Mouse (Mus musculus) megakaryocyte, adult 5-6 weeks (primary cell): ENCODE results near the gene Ddx10. TPM values are rescaled to one million over a fixed set of nuclear protein-coding genes. Genes with fewer than 3 reads are reported as not detected.
"Not testable (repeated sequence)": the region's sequence is repeated elsewhere in the genome, so short reads cannot be mapped to it uniquely, and the experiment has no call there.

Source experiments
- ATAC-seq: 2 replicates; pipeline ENCODE4 v1.8.0; 2016; ENCODE audit warnings: mild to moderate bottlenecking, inconsistent platforms; ENCODE audit not compliant: poor library complexity, severe bottlenecking
- total RNA-seq, 2 experiments: library from RNA; stranded (forward) in 1 of 2; stranded (reverse) in 1 of 2; fragments of 153-499, 151-499 nt in 1 of 2; fragments of 221-1000, 200-1000 nt in 1 of 2; gene quantifications; 2 replicates each; pipeline versions ENCODE4 v1.2.3 to v1.2.4; 2015 to 2017

Gene Ddx10
- total RNA-seq, 2 experiments from 2014 or later, result 24.7 to 28.8 TPM

DNA sequence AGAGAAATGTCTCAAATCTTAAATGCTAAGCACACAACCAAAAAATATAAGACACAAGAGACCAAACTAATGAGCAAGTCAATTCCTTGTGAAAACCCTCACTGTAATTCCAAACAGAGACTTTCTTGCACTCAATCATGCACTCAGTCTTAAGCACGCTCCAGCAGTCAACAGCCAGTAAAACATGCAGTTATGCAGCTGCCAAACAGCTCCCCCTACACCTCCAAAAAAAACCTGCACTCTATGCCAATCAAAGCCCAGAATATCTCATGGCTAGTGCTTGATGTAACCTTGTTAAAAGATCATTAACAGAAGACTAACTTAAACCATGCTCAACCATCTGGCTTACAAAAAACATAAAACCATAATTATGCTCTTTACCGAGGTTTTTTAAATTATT, 74.6 kb downstream of the Ddx10 start:
- ATAC-seq, result no peak

DNA sequence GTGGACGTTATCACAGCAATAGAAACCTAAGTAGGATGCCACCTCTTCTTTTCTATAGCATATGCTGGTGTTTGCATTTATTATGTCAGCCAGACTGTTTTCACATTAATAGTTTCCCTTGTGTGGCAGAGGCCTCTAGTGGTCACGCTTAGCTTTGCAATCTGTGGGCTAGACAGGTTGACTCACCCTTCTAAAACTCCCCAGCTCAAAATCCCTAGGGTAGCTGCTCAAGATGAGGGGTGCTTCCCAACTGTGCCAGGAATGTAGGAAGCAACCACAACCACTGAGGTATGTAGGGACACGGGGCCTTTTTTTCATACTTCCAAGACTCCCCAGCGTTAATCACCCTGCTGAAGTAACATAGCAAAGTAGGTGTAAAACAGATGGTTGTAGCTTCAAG, 103.6 kb downstream of the Ddx10 start:
- ATAC-seq, result peak; percentile 38; the same call in 1 of the 2 replicates

DNA sequence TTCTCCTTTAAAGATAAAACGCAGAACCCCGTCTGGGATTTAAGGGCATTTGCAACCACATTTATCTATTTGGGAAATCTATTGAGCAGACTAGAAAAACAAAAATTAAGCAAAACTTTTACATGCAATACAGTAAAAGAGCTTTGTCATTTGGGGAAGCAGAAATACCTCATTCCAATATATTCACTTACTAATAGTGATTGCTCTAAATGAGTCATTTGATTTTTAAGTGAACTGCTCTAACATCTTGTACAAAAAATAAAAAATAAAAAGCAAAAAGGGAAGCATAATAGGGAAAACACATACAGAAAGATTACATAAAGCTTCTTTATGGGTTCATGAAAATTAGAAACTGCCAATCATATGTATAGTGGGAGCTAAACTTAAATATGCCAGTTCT, 104.3 kb downstream of the Ddx10 start:
- no peak for ATAC-seq

DNA sequence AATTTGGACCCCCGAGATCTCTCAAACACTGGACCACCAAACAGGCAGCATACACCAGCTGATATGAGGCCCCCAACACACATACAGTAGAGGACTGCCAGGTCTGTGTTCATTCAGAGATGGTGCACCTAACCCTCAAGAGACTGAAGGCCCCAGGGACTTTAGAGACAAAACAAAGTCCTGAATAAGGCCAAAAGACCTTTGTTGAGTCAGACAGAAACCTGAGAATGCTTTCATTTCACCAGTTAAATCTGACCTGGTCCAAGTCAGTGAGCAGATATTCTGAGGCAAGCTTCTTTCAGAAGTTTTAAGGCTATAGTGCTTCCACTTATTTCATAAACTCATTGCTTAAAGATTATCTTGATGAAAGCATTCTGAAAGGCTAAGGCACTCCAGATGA, 105.4 kb downstream of the Ddx10 start:
- ATAC-seq, result not testable (repeated sequence)

DNA sequence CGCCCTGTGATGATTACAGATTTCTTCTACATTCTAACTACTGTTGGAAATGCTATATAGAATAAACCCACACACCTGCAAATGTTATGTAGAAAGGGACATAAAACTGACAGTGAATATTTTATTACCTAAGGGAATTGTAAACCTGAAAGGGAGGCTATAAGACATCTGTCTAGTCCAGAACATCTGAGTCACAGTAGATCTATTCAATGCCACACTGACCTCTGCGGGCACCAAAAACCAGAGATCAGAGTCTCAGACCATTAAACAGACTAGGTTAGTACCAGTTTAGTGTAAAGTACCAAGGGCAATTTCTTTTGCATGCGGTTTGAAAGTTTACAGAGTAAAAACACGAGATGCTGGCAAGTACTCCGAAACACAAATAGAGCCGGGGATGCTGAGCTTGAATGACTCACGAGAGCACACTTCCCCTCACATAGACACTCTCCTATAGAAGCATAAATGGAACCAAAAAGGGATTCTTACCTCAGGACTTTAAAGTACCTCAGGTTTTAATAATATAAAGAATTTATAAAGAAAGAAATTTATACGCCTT, 107.2 kb downstream of the Ddx10 start:
- no peak for ATAC-seq

DNA sequence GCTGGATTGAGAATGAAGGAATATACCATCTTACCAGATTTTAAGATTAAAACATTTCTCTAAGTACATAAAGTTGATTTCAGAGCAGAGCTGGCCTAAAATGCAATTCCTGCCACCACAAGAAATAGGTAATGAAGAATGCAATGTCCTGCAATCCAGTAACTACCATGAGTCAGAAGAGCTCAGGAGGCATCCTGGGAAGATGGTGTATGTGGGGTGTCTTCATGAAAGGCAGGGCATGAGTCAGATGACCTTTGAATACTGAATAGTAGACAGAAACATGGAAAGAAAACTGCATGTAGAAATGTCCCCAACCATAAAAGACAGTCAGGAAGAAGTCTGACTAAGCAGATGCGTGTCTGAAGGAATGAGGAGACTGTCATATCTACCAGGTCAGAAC, 115.0 kb downstream of the Ddx10 start:
- no peak for ATAC-seq

DNA sequence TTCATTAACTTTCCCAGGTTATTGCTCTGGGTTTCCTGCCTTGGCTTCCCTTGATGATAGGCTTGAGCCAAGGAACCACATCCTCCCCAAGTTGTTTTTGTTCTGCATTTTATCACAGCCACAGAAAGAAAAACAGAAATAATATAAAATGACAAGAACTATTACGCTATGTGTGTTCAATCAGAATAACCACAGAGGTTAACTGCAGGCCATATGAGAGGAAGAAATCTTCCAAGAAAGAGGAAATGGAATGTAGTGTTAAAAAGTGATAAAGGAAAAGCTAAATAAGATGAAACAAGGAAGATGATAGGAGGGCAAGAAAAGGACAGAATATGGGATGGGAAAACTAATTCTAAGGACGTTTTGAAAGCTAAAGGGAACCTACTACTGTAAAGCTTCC, 117.4 kb downstream of the Ddx10 start:
- ATAC-seq, result no peak

DNA sequence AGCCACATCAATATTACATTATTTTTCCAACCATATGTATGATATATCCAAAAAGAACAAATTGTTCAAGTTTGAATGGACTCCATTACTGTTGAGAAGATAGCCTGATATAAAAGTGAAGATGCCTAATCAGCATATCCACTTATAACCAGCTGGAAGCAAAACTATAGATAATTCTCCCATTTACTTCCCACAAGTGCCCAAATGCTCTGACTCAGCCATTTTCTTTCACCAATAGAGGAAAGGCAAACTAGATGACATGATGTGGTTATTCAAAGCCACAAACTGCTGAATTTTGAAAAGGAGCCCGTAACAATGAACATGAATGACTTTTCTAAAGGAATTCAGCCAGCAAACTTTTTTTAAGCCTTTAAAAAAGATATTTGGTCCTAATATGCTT, 146.8 kb downstream of the Ddx10 start:
- ATAC-seq, result no peak

DNA sequence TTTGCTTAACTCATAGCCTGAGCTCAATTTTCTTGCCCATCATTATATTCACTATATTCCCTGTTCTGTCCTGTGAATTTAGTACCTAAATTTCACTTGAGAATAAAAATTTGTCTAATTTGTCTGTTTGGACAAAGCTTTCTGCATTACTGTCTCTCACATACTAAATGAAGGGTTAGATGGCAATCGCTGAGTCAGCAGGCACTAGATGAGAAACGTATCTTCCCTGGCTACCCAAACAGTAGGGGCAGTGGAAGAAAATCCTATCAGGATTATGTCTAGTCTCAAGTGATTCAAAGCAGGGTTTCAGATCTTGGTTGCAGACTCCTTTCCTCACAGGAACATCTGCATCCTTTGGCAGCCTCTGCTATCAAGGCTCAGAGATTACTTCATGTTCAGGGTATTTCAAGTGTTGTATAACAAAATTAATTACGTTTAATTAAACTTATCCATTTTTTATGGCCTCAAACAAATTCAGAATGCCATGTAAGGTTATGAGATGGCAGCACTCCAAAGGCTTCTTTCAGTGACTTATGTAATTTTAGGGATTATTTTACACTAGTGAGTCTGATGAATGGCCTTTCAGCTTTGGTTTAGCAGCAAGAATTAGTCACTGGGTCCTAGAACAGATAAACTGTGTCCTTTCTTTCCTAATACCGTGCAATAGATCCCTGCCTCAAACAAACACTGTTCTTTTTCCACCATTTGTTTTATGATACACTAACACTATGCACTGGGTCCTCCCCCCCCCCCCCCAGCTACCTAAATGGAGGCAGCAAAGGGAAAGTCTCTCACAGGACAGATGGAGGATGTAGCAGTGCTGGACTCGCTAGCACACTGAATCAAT, 152.3 kb downstream of the Ddx10 start:
- ATAC-seq, result no peak

DNA sequence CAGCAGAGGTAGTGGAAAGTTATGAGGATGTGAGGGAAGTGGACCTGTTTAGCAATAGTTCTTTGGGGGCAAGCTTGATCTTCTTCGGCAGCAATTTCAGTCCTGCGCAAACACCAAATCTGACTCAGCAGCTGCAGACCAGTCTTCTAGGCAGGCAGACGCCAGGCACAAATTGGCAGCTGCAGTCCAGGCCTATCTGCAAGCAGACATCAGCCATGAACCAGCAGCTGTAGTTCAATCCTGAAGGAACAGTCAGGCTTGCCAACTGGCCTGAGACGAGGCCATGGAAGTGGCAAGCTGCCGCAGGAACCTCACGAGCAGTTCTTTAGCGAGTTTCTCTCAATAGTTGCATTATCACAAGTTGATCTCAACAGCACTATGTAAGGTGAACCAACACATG, 153.3 kb downstream of the Ddx10 start:
- ATAC-seq, result no peak

DNA sequence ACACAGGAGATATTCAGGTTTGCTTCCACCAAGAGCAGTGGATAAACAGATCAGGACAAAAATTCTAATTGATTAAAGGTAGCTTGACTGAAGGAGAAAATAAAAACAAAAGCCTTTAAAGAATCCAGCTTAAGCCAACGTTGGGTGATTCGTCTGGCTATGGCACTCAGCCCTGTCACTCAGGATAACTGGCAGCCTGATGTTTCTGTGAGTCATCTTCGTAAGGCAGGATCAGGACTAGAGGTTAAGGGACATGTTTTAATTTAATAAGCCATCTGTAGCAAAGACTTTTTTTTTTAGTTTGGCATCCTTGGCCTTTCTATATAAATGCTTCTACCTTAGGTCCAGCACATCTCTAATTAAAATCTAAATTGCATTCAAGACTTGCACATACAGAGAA, 170.2 kb downstream of the Ddx10 start:
- no peak for ATAC-seq

DNA sequence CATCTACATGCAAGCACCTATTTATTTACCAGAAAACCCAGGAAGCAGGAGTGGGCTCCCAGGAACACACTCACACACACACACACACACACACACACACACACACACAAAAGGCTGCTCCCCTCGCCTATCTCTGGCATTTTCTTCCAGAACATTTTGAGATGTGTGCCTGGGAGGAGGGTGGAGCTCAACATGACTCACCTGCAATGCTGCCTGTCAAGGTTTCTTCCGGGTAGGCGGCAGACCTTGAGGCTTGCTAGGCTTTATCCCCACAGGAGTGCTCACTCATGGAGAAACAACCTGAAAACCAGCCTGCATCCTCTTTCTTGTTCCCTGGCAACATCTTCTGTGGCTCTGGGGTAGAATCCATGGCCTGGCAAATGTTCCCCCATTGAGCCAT, 171.9 kb downstream of the Ddx10 start:
- ATAC-seq, result no peak

DNA sequence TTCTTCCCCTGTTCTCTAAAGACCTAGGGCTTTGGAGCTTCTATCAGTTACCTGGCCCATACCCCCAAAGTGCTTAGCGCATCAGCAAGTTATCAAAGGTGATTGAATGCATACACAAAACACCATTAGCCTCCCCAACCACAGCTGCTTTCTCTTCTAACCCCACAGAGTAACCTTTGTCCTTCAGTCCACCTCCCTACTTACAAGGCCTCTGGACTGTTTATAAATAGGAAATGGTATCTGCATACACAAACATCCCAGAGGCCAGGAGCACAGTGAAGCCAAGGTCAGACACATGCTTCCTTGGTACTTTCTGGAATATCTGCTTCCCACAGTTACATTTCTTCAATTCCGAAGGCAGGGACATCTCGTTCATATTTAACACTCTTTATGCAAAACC, 173.4 kb downstream of the Ddx10 start:
- ATAC-seq, result no peak

DNA sequence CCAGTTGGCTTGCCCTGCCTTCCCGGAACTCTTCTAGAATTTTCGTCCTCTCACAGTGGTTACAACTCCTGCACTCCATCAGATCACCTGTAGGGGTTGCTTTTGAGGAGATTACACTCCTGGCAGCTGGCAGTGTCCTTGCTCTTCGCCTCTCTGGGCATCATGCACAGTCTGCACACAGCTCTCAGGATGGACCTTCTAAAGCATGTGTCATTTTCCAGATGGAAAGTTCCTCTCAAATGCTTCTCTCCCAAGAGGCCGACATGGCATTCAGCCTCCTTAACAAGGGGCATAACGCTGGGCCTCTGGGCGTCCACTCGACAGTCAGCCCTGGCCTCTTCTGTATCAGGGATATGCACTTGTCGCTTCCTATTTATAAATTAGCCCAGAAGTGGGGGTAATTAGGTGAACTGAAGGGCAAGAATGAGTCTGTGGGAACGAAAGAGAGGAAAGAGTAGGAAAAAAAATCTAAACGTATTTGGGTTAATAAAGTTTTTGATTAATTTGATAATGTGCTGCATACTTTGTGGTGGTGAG, 174.2 kb downstream of the Ddx10 start:
- no peak for ATAC-seq

DNA sequence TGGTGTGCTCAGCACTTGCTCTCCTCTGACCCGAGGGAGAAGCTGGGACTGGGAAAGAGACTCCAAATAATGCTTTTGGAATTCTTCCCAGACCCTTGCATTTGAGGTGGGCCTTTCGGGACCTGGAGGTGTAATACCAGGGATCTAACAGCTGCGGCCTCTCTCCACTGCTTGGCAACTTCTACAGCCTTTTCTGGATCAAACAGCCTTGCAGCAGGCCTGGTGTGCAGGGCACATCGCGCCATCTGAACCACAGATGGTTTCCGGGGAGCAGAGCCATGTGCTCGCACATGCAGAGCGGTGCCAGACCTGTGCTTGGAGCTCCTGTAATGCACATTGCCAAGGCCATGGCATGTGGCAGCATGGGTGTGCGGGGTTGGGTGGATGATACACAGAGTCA, 175.8 kb downstream of the Ddx10 start:
- no peak for ATAC-seq

DNA sequence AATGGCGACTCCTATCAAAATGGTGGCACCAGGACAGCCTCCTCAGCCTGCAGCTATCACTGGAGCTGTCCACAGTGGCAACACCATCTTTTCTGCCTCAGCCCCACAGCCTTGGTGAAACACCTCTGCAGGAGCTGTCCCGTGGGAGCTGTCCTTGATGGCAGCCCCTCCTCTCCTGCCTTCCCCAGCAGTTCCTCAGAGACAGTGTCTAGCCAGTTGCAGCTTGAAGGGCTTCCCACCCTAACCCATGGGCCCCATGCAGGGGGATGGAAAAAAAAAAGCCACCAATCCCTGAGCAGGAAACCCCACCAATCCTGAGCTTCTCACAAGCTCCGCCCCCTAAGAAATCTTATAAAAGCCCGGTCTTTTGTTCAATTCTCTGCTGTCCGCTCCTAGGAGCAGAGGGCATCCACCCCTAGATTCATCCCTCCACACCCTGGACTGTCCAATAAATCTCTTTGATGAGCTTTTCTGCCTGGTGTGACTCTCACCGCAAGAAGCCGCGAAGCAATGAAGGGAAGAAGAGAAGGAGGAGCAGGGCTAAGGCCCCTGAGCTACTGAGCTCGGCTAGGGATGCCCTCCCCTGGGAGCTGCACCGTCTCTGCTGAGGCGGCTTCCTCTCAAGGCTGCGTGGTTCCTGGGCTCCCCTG, 176.9 kb downstream of the Ddx10 start:
- no peak for ATAC-seq

DNA sequence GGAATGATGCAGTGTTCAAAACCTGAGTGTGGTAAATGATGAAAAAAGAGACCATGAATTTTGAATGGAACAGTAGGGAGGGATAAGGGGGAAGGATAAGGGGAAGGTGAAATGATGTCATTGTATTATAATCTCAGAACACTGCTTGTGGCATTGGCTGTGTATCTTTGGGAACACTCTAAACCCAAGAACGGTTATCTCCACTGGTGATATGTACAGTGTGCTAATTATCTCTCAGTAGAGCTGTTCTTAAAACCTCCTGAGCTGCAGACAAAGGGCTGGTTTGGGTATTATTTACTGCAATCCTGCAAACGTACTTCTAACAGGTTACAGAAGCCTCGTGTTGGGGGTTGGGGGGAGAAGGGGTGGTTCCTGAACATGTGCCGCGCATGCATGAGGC, 179.7 kb downstream of the Ddx10 start:
- no peak for ATAC-seq

DNA sequence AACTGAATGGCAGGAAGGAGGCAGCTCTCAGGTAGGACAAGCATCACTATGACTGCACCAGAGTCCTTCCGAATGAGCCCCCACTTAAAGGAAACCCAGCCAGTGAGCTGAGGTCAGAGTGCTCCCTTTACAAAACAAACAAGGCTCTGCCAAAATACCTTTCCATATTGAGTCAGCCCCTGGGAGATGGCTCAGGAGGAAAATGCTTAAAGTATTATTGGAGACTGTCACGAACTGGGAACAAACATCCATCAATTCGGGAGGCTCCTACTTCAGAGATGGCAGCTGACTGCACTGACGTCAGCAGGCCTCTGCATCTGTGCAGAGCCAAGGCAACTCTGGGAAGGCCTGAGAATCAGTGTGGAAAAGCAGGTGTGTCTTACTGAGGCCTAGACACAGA, 181.4 kb downstream of the Ddx10 start:
- no peak for ATAC-seq

DNA sequence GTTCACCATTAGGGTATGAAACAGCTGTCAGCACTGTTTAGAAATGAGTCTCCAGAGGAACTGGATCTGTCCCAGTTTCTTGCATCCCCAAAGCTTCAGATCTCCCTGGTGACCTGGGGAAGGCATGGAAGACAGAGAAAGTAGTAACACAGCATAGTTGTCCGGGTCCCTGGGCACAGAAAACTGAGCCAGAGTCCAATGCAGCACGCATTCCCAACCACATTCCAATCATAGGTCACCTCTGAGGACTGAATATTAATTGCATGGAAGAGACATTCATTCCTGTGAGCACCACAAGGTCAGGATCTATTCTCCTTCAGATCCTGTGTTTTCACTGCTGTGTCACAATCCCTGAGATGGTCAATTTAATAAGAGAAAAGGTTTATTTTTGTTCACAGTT, 182.8 kb downstream of the Ddx10 start:
- no peak for ATAC-seq

DNA sequence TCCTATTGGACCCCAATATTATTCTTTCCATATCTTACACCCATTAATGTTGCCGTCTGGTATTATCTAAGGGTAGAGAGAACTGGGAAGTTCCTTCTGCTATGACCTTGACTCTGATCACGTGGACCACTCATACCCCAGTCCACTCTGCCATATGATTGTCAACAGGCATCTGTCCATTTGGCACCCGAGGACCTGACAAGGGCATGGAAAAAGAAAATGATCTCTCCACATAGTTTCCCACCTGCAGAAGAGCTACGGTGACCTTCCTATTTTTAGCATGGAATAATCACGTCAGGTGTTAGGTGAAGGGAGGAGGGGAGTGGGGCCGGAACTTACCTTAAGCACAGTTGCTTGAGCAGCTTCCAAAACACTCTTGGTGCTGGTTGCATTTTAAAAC, 183.3 kb downstream of the Ddx10 start:
- ATAC-seq, result no peak

DNA sequence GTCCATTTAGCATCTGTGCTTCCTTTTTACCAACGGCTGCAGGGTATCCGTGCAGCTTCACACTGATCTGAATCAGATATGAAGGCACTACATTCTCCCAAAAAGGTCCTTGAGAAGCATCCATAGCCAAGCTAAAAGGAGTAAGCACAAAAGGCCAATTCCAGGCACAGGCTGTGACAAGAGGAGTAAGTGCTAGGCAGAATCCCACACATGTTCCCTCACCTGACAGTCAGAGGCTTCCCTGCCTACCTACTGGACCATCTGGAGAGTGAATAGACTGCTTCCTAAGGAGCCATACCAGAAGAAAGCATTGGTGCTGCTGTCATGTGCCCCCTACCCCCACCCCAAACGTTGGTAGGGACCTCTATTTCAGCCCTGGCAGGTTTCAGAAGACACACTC, 192.5 kb downstream of the Ddx10 start:
- no peak for ATAC-seq
